ENCODE assay signal across 13 mouse cellular contexts in genomic region chr11:20651166-20651565, GRCm38 (mm10).
A peak's percentile ranks its signal among the peaks of the same experiment; 100 is the strongest.
DNase-seq lines count a peak whose midpoint lies in the region; ATAC-seq and TF ChIP-seq lines count a peak whose summit lies in the region.
"Had no signal": no experiment of that assay in that cellular context is flagged by ENCODE, and none has a peak within 500 bp of the region (broad histone marks: within the 10 kb centered on the region; RNA-seq: fewer than 3 reads in every experiment).

No protein-coding gene starts in this region.

- no peak overlapping the region for H3K9ac ChIP-seq in hindbrain, embryonic 12.5 days
- H3K9ac ChIP-seq in hindbrain, embryonic 13.5 days = no peak overlapping the region
- H3K9ac ChIP-seq in midbrain, embryonic 13.5 days (replicated peaks) = peak overlapping the region; percentile 37; the same call in 1 of the 2 replicates
- no peak overlapping the region for H3K9ac ChIP-seq in midbrain, postnatal 0 days (replicated peaks; ENCODE audit: low read length, poor library complexity, severe bottlenecking)
- no peak overlapping the region; the same call in 1 of the 2 replicates for H3K9ac ChIP-seq in forebrain, embryonic 13.5 days
- H3K9ac ChIP-seq: liver, embryonic 14.5 days had no signal

- no peak for TF ChIP-seq CTCF in midbrain, postnatal 0 days (IDR thresholded peaks at IDR 0.05)

- H3K4me2 ChIP-seq in hindbrain, embryonic 12.5 days (replicated peaks) = no peak overlapping the region
- H3K4me2 ChIP-seq in hindbrain, embryonic 13.5 days = no peak overlapping the region
- H3K4me2 ChIP-seq in midbrain, embryonic 13.5 days (replicated peaks) = no peak overlapping the region
- no peak overlapping the region for H3K4me2 ChIP-seq in midbrain, postnatal 0 days (ENCODE audit: low read depth, low read length, poor library complexity, severe bottlenecking)
- no peak overlapping the region for H3K4me2 ChIP-seq in forebrain, embryonic 13.5 days
- H3K4me2 ChIP-seq: midbrain, embryonic 11.5 days had no signal

- peaks cover 61% of the 10 kb centered on the region for H3K4me1 ChIP-seq in hindbrain, embryonic 12.5 days
- peaks cover 77% of the 10 kb centered on the region for H3K4me1 ChIP-seq in hindbrain, embryonic 13.5 days (replicated peaks)
- peaks cover 80% of the 10 kb centered on the region for H3K4me1 ChIP-seq in midbrain, embryonic 13.5 days (replicated peaks)
- H3K4me1 ChIP-seq in midbrain, postnatal 0 days (ENCODE audit: insufficient read depth, low read length) = peaks cover 17% of the 10 kb centered on the region
- H3K4me1 ChIP-seq in forebrain, embryonic 13.5 days = peaks cover 86% of the 10 kb centered on the region

- WGBS in hindbrain, embryonic 12.5 days = 56% methylated on average over 1 of the region's 1 CpGs
- 64% methylated on average over 1 of the region's 1 CpGs for WGBS in hindbrain, embryonic 13.5 days
- 40% methylated on average over 1 of the region's 1 CpGs for WGBS in midbrain, embryonic 13.5 days
- 29% methylated on average over 1 of the region's 1 CpGs for WGBS in midbrain, postnatal 0 days
- 48% methylated on average over 1 of the region's 1 CpGs for WGBS in forebrain, embryonic 13.5 days

- peak overlapping the region; percentile 42; the same call in 1 of the 2 replicates for H3K27ac ChIP-seq in hindbrain, embryonic 12.5 days
- no peak overlapping the region for H3K27ac ChIP-seq in hindbrain, embryonic 13.5 days
- 0 out of 2 replicates have a peak overlapping the region, but pooled peaks have one; percentile 75 for H3K27ac ChIP-seq in midbrain, embryonic 13.5 days
- H3K27ac ChIP-seq in midbrain, postnatal 0 days (ENCODE audit: low read depth, low read length) = no peak overlapping the region
- H3K27ac ChIP-seq in forebrain, embryonic 13.5 days = peak overlapping the region; percentile 79
- H3K27ac ChIP-seq: liver, embryonic 14.5 days had no signal

- H3K9me3 ChIP-seq in hindbrain, embryonic 12.5 days (replicated peaks) = no peaks in the 10 kb centered on the region
- H3K9me3 ChIP-seq in hindbrain, embryonic 13.5 days = no peaks in the 10 kb centered on the region
- H3K9me3 ChIP-seq in midbrain, embryonic 13.5 days = no peaks in the 10 kb centered on the region
- H3K9me3 ChIP-seq in midbrain, postnatal 0 days (ENCODE audit: low read length) = no peaks in the 10 kb centered on the region
- no peaks in the 10 kb centered on the region for H3K9me3 ChIP-seq in forebrain, embryonic 13.5 days (replicated peaks)

- no peak for ATAC-seq in hindbrain, embryonic 12.5 days (ENCODE audit: low FRiP score)
- no peak for ATAC-seq in hindbrain, embryonic 13.5 days (ENCODE audit: low FRiP score)
- ATAC-seq in midbrain, embryonic 13.5 days = no peak
- no peak for ATAC-seq in midbrain, postnatal 0 days (ENCODE audit: low FRiP score)
- ATAC-seq in forebrain, embryonic 13.5 days = no peak

- 0 out of 2 replicates have a peak, but pooled peaks cover 4% of the 10 kb centered on the region for H3K36me3 ChIP-seq in hindbrain, embryonic 12.5 days
- H3K36me3 ChIP-seq in hindbrain, embryonic 13.5 days = 0 out of 2 replicates have a peak, but pooled peaks cover 4% of the 10 kb centered on the region
- peaks cover 6% of the 10 kb centered on the region; the same call in 1 of the 2 replicates for H3K36me3 ChIP-seq in midbrain, embryonic 13.5 days
- H3K36me3 ChIP-seq in midbrain, postnatal 0 days (ENCODE audit: insufficient read depth, low read length) = peaks cover 6% of the 10 kb centered on the region; the same call in 1 of the 2 replicates
- peaks cover 9% of the 10 kb centered on the region for H3K36me3 ChIP-seq in forebrain, embryonic 13.5 days (ENCODE audit: poor library complexity, severe bottlenecking)

- H3K4me3 ChIP-seq in hindbrain, embryonic 12.5 days = no peak overlapping the region
- H3K4me3 ChIP-seq in hindbrain, embryonic 13.5 days = no peak overlapping the region
- H3K4me3 ChIP-seq in midbrain, embryonic 13.5 days (replicated peaks) = no peak overlapping the region
- no peak overlapping the region for H3K4me3 ChIP-seq in midbrain, postnatal 0 days (ENCODE audit: low read depth, low read length)
- no peak overlapping the region for H3K4me3 ChIP-seq in forebrain, embryonic 13.5 days

- no peaks in the 10 kb centered on the region for H3K27me3 ChIP-seq in hindbrain, embryonic 12.5 days
- no peaks in the 10 kb centered on the region for H3K27me3 ChIP-seq in hindbrain, embryonic 13.5 days
- H3K27me3 ChIP-seq in midbrain, embryonic 13.5 days = no peaks in the 10 kb centered on the region
- H3K27me3 ChIP-seq in midbrain, postnatal 0 days (ENCODE audit: insufficient read depth, low read length) = no peaks in the 10 kb centered on the region
- no peaks in the 10 kb centered on the region for H3K27me3 ChIP-seq in forebrain, embryonic 13.5 days

- no peak for DNase-seq in midbrain, postnatal 0 days (ENCODE audit: low spot score)
- no peak for DNase-seq in retina, embryonic 14.5 days (ENCODE audit: low spot score)
- DNase-seq in urinary bladder, postnatal 4 days (ENCODE audit: low spot score in 2 of 2) = no peak
- DNase-seq: adrenal gland, postnatal 36 days; cerebellum, postnatal 10 days; heart, adult 11 months; thymus, postnatal 36 days had no signal

Comparison
In these comparisons a context has a peak if more than half of its experiments do, and no peak if none do; other contexts are left out.
1. H3K27ac ChIP-seq: peak in hindbrain, embryonic 12.5 days (single experiment), midbrain, embryonic 13.5 days (single experiment) and forebrain, embryonic 13.5 days (single experiment); none in hindbrain, embryonic 13.5 days (single experiment) and midbrain, postnatal 0 days (single experiment).